Mouse (Mus musculus) frontal cortex, adult 2 months (tissue): ENCODE data around the gene Fam49a. TPM values are rescaled to one million over a fixed set of nuclear protein-coding genes. Genes with fewer than 3 reads are reported as not detected.

Experiments
- DNase-seq, 2 experiments: peaks; one replicate each; pipeline ENCODE4 v3.0.0; 2022; ENCODE audit warnings: low spot score in 1 of 2; ENCODE audit errors: extremely low spot score in 1 of 2
- polyA plus RNA-seq: library from polyadenylated mRNA; depleted of rRNA; stranded (reverse); fragments of >200 nt; gene quantifications from 2 replicates; pipeline ENCODE4 v1.2.3, GENCODE M21; 2012

The Fam49a gene
- polyA plus RNA-seq, 1 experiment, result 77.3 TPM

DNA sequence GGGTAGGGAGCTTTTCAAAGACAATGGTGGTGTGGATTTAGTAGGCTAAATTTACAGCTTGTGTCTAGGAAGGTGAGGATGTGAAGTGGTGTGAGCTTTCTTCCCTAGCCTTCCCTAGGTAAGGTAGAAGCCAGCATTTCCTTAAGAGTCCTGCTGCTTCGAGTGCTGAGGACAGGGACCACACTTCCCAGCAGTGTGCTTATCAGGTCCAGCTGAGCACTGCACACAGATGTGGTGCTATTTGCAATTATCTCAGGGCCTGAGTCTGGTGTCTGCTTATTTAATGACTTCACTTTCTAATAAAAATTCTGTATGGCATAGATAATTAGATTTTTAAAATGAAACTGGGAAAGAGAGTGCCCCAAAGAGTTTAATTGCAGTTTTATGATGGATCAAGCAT, 4.6 kb downstream of the Fam49a start:
- no peak for DNase-seq

DNA sequence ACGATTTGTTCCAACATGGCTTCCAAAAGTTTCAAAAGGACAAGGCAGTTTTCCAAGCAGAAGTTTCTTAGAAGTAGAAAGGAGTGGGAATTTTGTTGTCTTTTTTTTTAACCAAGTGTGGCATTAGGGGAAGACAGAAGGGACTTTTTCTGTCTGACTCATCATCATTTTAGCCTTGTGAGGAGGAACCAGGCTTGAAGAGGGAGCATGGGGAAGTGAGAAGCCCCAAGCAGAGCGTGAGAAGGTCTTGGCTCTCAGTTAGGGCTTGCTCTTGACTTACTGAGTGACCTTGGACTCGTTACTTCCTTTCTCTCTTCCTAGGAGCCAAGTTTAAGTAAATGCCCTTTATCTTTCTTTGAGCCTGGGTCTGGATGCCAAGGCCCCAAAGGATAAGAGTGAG, 8.6 kb downstream of the Fam49a start:
- no peak for DNase-seq

DNA sequence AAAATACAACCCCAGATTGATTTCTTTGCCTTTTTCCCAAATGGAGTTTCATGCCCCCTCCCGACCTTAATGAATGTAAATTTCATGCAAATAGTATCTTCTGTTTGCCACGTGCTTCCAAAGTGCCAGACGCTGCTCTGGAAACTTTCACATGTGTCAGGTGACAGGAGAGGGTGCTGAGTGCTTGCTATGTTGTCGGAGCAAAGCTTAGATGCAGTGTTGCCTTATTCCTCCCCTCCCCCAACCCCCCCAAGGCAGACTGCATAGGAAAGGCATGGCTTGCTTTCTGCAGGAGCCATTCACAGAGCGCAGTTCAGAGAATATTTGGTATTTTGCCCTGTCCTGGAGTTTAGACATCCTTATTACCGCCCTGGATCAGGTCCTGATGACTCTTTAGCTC, 12.2 kb downstream of the Fam49a start:
- no peak for DNase-seq

DNA sequence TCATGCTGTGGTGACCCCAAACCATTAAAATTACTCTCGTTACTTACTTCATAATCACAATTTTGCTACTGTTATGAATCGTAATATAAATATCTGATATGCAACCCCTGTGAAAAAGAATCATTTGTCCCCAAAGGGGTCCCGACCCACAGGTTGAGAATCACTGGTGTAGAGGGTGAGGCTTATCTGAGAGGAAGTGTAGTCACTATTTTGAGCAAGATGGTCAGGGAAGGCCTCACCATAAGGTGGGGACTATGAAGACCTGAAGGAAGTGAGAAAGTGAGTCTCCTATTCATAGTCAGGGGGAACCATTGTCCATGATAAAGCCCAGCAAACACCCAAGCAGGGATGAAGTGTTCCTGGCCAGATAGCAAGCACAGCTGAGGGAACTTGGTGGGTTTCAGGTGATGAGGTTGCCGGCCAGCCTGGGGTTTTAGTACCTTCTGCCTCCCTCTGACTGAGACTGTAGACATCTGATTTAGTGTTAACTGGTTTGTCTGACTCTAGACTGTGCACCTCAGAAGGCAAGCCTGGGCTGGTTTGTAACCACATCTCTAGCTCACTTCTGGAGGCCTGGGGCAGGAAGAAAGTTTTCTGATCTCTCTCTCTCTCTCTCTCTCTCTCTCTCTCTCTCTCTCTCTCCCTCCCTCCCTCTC, 13.3 kb downstream of the Fam49a start:
- DNase-seq, result no peak

DNA sequence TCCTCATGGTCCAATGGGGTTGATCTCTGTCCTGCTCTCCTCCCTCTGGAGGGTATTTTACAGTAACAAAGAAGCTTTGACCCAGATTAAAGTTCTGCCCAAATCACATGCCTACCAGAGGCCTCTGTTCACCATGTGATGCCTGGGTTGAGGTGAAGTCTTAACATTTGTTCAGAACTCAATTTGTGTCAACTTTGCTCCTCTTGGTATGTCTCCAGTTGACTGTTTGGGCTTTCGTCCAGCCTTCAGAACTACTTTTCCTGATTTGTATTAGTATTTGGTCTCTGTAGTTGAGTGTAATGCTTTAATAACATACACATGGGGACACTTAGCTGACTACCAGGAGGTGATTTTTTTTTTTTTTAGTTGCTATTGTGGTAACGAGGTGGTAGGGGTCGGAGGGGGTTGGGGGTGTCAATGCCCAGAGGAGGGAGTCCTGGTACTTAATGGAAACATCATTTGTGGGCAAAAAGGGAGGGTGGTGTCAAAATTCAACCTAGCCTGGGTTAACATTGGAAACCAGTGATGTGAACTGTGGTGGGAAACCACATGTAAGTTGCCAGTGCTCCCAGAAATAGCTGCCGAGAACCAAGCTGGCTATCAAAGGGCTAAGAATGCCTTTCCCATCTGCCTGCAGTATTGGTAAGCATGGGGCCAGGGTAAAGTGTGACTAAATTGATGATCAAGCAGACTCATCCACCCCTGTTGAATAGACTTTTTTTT, 16.0 kb downstream of the Fam49a start:
- DNase-seq, result no peak

DNA sequence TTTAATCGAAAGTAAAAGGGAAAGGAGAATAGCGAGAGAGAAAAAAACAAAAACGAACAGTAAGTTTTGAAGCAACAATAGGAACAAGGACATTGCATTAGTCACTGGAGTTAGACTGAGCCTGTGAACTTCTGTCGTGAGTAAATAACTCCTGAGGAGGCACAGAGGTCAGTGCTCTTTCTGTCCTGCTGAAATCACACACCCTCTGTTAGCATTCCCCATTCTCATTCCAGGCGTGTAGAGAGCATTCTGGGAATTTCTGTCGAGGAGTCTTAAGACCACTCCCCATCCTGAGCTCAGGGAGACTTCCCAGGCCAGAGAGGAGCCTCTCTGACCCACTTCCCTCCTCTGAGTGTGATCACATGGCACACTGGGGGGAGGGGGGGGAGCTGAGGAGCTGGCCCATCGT, 16.5 kb downstream of the Fam49a start:
- DNase-seq, result no peak

DNA sequence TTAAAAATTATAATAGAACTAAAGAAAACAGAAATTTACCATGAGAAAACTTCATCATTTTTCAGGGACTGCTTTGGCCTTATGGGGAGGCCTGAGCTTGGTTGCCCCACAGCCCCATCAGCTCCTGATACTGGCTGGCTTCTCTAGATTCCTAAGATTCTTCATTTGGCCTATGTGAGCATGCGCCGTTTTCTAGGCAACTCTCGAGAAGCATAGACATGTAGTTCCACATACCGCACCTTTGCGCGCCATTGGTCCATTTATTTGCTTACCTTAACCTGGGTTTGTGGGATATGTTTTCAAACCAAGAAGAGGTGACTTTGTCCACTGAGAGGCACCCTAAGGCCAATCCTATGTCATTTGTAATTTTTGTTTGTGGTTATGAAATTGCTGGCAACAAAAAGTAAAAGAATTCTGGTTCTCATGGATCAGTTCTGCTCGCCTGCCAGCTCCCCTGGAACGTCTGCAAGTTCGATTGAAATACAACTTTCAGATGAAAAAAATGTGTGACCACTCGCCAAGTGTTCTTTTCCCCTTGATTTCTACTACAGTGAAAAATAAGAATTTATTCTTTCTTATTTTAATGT, 21.9 kb downstream of the Fam49a start:
- DNase-seq, result no peak

DNA sequence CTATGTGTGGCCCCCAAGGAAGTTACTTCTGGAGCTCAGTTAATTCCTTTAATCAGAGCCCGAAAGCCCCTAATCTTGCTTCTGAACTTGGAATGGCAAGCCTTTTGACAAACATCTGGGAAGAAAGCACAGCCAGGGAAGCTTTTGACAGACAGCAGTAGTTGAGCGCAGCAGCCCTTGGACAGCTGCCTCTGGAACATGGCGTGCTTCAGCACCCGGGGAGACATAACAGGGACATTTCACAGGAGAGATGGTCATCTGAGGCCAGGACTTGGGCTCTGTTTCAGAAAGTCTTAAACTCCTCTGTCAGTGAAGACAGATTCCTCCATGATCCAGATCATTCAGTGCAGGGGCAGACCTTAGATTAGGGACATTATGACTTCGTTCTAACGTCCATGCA, 22.6 kb downstream of the Fam49a start:
- no peak for DNase-seq

DNA sequence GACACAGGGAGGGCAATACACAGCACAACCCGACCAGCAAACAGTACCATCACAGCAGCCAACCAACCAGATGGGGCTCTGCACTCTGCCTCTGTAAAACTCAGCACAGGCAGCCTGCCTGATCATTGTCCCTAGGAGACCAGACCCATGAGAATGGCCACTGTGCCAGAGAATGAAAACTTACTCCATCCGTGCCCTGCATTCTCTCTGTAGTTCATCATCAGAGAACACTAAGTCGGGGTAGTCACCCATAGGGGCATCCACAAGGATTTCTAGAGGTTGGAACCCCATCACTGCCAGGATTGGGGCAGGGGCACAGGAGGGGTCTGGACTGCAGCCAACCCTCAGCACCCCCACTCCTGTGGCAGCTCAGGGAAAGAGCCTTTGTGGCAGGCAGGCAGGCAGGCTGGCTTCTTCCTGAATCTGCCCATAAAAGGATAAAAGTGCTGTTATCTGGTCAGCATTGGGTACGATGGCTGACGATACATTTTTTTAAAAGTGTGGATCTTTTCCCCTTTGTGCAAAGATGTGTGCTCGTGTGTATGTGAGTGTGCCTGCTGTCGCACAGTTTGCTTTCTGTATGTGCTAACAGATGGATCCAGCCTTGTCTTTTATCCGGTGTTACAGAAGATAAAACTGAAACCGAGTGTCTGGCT, 25.3 kb downstream of the Fam49a start:
- DNase-seq, result peak; percentile 40 to 69

DNA sequence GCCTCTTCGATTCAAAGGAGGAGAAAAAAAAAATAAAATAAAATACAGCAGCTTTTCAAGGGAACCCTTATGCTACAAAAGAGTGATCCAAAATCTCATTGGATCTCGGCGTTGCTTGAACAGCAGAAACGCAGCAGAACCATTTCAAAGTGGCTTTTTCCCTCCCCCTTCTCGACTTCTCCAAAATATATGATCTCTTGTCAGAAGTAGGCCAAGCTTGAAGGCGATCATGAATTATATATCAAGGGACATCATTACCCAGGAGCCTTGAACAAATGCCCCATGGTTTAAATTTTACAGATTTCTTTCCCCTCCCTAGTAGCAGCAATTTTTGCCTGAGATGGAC, 25.8 kb downstream of the Fam49a start:
- no peak for DNase-seq

DNA sequence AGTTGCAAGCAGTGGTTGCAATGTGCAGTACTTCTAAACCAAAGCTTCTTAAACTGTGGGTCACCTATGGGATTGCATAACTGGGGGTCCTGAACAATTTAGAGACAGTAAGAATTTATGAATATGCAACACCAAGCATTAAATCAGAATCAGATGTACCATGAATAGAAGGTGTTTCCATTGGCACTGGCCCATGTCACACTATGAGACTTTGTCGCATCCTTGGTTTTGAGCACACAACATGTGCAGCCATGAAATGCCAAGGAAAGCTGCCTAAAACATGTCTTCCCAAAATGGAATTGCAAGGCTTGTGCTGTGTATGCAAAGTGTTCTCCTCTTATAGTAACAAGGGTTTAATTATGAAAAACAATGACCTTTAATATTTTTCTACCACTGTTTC, 26.6 kb downstream of the Fam49a start:
- DNase-seq, result no peak

DNA sequence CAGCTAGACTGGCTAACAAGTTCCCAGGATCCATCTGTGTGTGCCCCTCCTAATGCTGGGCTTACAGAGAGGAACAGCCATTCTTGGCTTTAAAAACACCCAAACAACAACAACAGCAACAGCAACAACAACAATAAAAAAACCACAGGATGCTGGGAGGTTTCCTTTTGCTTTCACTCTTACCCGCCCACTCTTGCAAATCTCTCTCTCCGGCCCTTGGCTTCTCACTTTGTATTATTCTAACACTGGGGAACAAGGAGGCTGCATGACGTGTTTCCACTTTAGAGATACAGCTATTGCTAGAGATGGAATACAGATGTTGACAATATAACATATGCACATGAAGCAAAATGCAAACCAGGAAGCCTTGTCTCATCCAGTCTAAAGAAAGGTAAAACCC, 27.7 kb downstream of the Fam49a start:
- no peak for DNase-seq

DNA sequence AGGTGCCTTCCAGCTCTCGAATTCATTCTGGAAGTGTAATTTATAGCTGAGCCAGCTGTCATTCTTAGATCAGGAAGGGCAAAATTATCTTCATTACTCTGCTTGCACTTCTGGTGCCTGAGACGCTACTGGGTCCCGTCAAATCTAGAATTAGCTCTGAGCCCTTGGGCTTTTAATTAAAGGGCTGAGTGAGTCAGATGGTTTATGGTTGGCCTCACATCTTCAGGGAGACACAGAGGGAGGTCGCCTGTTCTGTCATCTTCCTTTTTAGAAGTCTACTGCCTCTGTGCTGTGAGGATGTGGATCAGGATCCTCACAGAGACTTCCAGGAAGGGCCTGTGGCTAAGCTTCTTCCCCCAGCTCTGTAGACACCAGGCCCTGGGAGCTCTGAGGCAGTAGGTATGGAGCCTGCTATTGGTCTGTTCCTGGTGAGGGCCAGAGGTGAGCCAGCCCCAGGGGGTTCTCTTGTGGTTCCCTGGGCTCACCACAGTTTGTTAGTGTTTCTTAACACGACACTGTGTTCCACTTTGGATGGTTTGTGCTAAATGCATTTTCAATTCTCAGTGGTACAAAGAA, 30.2 kb downstream of the Fam49a start:
- no peak for DNase-seq

DNA sequence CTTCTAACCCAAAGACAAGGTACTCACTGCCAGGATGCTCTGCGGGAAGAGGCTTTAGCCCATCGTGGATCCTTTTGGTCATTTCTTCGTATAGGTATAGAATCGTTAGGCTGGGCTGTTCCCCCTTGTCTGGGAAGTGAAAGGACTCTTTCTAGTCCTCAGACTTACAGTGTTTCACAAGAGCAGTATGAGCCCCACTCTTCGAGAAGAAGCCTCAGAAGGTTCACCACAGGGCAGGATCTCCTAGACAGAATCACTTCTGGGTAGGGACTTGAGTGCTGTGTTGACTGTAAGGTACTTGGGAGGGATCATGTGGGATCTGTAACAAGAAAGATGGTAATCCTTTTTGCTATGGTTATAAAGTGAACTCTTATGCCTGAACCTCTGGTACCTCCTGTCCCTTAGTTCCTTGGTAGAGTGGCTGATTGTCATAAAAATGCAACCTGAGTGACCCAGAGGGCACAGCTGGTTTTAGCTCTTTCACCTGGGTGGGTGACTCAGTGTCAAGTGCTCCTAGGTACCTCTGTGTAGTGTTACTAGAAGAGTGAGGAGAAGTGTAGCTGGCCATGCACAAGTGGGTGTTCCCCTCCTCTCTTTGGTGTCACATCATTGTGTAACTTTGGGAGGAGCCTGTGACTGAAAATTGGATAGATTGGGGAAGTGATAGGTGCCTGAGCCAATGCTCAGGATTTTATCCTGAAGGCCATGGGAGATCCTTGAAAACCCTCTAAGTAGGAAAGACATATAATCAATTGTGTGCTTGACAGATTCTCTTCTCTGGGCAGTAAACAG, 32.6 kb downstream of the Fam49a start:
- DNase-seq, result no peak

DNA sequence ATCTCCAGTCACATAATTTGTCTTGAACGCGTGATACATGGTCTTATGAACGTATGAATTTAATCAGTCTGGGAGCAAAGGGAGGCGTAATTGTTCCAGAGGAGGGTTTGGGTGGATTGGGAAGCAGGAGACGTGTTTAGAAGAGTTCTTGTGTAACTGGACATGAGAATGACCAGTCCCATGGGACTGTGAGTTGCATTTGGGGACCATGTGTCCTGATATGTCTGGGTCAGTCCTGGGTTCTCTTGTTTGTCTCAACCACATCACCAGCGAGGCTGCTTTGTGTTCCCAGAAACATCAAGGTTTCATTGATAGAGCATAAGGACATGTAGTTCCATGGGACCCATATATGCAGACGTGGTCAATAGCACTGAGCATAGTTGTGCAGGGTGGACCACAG, 36.5 kb downstream of the Fam49a start:
- no peak for DNase-seq

DNA sequence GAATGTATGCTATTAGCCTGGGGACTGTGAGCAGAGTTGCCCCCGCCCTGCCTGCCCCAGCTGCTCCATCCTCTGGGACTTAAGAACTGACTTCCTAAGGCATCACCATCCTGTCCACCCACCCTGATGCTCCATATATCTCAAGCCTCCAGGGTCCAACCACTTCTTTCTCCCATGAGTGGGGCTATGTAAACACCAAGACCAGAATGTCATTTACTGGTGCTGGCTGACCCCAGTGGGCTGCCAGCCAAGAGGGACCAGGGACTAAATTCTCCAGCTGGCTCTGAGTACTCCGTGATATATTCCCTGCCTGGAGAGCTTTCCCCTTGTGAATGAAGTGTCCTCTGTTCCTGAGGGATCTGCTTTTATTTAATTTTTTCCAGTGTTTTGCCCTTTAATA, 37.4 kb downstream of the Fam49a start:
- DNase-seq, result no peak

DNA sequence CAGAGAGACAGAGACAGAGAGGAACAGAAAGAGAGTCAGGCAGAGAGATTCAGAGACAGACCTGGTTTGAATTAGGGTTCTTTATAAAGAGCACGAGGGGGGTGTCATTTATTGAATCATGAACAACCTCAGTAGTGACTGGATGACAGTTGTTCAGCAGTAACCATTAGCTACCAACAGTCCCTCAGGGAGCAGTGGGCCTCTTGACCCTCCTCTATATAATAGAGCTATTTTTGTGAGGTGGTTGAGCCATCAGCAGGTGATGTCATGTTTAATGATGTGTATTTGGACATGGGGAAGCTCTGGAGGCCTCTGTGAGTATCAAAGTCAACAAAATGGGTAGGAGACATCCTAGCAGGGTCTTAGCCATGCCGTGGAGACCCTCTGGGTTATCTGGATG, 39.2 kb downstream of the Fam49a start:
- no peak for DNase-seq

DNA sequence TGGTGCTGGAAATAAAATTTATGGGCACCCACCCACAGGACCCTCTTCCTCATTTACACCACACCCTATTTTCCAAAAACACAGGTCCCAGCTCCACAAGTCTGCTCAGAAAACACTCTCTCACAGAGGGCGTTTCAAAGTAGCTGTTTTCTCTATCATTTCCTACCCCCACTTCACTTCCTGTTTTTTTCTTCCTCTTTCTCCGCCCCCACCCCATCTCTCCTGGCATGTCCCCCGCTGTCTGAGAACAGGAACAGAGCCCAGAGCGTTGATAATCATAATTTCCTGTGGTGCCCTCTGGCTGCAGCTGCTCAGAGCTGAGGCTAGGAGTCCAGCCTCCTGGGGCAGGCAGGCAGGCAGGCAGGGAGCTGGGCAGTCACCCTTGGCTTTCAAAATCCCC, 39.9 kb downstream of the Fam49a start:
- DNase-seq, result peak in 1 of 2 experiments; percentile 49

DNA sequence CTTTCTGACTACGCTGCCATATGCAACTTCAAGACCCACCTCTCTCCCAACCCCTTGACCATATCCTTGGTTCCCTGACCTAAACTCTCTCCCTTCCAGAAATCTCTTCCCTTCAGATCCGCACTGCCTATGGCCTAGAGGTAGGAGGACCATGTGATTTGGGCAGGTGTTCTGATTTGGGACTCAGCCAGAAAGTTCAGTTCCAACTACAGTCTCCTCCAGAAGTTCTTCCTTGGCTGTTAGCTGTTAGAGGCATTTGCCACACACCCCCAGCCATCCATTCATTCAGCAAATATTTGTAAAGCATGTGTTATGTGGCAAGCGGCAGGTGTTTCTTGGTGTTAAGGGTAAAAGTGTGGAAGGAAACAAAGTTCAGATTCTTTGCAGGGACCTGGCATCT, 44.3 kb downstream of the Fam49a start:
- DNase-seq, result no peak

DNA sequence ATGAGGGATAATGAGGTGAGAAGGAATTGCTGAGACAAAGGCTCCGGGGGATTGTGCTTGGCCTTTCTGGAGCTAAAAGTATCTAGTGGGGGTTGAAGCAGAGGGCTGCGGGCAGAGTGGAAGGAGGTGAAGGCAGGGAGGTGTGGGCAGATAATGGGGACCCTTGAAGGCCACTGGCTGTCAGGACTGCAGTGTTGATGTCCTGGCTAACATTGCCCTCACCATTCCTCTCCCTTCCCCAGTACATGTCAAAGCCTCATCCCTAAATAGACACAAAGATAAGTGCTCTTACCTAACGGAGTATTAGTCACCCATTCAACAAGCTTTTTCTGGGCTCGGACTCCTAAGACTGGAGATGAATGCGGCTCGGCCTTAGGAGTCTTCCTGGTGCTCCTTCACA, 44.9 kb downstream of the Fam49a start:
- no peak for DNase-seq

DNA sequence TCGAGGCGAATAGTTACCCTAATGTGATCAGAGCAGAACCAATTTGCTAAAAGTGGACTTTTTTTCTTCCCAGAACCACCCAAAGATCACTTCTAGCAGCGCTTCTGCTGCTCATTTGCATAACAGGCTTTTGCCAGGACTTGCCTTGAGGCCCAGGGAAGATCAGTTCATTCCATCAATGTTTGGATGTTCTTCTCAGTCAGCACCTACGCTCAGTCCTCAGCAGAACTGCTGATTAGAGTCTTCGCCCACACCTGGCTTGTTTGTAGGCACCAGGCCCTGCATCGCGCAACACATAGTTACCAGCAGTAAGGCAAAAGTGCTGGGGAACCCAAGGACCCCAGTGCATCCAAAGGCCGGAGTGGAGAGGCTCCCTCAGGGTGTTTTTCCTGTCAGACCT, 45.3 kb downstream of the Fam49a start:
- DNase-seq, result no peak
